Mouse (Mus musculus) gonadal fat pad, adult 2 months (tissue): ENCODE measurements around the gene Kdm4b. TPM values are rescaled to one million over a fixed set of nuclear protein-coding genes. Genes with fewer than 3 reads are reported as not detected.

Source experiments
- DNase-seq: peaks from one replicate; pipeline ENCODE4 v3.0.0-alpha.2; 2012; ENCODE audit warnings: low read depth
- polyA plus RNA-seq: library from polyadenylated mRNA; depleted of rRNA; stranded (reverse); fragments of >200 nt; gene quantifications from 2 replicates; pipeline ENCODE4 v1.2.3, GENCODE M21; 2012

Kdm4b gene
- polyA plus RNA-seq, 1 experiment: 51.0 TPM

DNA sequence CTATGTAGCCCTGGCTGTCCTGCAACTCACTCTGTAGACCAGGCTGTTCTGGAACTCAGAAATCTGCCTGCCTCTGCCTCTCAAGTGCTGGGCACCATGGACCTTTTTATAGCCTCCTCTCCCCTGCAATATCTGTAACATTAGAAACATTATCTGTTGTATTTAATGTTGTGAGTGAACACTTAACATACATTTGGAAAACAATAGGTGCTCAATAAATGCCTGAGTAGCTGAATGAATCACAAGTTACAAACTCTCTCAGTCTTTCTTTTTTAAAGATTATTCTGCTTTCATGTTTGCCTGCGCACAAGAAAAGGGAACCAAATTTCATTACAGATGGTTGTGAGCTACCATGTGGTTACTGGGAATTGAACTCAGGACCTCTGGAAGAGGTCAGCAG lies 27.6 kb upstream of the Kdm4b start:
- DNase-seq: no peak

DNA sequence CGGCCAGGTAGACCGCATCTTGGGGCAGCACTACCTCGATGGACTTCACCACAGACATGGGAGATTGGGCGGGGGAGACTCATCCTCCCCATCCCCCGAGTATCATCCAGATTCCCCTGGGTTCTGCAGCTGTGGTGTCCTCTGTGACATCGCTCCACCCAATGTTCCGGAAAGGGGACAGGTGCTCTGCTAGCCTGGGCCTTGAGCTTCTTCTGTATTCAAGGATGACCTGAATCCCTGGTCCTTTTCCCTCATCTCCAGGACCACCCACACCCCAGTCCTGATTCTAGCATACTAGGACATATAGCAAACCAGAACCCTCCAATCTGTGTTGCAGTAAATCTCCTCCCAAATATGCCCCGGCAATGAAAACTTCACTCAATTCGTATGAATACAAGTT lies 25.7 kb upstream of the Kdm4b start, which contains the start of gene Arrdc5:
TSS of gene Arrdc5 (minus strand) at position 101 of the 400 bp plus-strand sequence.
- no peak for DNase-seq

DNA sequence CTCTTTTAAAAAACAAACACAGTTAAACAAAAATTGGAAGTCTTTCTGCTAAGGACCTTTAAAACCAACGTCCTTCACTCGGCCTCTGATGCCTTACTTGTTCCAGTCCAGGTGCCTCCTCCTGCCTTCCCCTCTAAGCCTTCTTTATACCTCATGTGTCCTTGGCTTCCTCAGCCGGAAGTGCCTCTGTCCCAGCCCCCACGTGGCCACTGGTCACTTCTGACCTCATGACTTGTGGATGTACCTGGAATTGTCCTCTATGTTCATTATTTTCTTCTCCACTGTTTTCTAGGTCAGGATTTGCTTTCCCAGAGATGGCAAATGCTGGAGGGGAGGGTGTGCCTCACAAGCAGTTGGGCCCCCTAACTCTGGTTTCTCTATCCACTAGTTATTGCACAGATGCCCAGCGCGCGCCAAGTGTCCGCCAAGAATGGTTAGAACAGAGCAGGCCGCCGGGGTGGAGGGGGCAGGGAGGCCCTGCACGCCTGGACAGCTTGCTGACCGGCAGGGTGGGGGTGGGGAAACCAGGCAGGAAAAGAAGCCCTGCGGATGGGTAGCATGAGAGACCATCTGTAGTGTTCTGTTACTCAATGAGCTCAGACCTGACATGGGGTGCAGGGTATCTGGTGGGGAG lies 23.4 kb upstream of the Kdm4b start:
- no peak for DNase-seq

DNA sequence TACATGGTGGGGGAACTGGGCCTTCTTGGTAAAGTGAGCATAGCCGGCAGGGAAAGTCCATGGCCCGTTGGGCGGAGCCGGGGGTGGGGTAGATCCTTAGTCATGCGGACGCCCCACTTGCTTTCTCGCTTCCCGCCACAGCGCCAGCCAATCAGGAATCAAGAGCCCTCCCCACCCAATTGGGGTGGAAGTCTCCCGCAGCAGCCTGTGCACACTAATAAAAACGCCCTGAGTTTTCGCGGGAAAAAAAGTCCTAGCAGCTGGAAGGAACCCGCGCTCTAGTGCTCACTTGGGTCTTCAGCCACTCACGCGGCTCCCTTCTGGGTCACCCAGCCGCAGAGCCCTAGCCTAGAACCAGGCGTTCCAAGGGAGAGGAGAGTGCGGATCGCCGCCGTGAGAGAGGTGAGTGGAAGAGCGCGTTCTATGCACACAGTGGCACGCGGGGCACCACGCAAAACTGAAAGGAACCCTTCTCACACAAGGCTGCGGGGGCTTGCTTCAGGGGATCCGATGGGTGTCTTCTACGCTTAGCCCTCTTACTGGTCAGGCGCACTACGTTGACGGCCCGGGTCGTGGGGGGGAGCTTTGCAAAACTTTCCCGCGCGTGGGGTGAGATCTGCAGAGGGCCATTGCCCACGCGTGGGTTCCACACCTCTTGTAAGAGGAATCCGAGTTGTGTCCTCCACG lies 22.6 kb upstream of the Kdm4b start, which contains the start of gene Uhrf1:
TSS of gene Uhrf1 (plus strand) at position 162 of the 687 bp plus-strand sequence.
- no peak for DNase-seq

DNA sequence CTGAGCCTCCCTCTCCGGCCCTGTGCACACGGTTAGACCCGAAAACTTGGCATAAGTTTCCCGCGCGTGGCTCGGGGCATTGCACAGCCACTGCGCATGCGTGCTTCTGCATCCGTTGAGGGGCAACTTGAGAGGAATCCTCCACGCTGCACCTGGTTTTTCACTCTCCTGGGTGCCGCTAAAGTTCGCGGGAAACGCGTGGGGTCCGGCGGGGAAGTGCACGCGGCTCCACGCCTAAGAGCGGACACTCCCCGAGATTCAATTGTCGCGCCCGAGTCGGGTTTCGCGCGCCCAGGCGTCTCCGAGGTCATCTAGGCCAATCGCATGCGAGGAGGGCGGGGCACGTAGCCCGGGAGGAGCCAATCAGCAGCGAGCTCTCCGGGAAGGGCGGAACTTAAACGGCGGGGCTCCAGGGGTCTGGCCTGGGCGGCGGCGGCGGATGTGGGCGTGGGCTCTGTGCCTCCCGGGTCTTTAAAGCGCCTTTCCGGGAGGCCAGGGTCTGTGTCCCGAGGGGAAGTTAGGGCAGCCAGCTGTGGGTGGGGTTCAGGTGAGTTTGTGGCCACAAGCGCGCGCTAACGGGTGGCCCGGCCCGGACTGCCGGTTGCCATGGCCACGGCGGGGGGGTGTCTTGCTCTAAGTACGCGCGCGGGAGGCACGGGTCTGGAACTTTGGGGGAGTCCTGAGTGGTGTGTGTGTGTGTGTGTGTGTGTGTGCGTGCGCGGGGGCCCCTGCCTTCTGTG lies 21.8 kb upstream of the Kdm4b start:
- no peak for DNase-seq

DNA sequence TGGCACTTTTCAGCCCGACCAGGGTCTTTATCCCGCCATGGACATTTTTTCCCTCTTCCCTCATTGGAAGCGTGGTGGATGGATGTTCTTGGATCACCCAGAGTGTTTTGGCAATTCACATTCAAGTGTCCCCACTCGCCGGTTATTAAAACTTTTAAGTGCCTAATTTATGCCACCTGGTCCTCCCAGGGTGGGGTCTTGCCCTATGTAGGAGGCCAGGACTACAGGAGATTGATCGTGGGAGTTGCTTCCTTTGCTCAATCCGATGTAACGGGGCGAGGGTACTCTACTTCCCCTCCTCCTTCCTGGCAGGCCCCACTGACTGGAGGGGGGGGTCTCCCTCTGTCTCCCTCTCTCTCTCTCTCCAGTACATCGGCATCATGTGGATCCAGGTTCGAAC lies 21.1 kb upstream of the Kdm4b start:
- no peak for DNase-seq

DNA sequence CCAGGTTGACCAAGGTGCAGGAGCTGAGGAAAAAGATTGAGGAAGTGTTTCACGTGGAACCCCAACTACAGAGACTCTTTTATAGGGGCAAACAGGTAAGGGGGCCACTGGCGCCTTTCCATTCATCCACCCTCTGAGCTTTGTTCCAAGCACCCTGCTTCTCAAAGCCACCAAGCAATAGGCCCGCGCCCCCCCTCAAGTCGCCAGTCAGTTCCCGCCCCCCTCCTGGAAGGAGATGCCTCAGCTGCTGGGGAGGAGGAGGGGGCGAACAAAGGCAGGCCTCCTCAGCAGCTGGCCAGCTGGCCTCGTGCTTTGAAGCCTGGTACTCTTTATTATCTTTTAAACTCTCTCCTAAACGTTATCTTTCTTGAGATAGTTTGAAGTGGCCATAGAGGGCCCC lies 20.7 kb upstream of the Kdm4b start:
- DNase-seq: no peak

DNA sequence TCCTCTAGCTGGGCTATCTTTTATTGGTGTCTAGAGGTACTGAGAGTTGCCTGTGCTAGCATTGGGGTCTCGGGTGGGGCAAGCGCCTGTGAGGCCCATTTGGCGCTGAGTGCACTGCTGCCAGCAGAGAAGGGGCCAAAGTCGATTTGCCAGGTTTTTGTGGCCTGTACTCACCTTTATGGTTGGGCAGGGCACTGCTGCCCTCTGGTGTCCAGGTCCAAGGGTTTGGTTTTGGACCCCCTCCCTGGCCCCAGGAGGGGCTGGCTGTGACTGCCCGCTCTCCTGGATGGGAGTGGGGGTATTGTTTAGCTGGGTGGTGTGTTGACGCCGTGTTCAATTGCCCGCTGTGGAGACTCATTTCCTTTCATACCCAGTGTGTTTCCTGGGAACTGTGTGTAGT lies 20.0 kb upstream of the Kdm4b start:
- no peak for DNase-seq

DNA sequence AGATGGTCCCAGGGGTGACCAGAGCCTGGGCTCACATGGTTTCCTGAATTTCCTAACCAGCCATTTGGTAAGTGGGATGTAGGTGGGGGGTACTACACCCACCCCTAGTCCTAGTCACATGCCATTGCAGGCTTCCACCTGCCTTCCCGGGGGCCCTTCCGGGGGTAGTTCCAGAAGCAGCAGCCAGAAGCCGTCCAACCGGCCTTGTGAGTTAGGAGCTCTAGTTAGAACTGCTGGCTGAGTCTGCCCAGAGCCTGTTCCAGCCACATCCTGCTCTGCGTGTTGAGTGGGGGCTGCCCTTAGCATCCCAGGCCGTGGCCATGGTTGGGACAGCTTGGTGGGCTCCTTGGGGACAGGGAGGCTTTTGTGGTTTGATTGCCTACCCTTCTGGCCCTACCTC lies 17.8 kb upstream of the Kdm4b start:
- DNase-seq: no peak

DNA sequence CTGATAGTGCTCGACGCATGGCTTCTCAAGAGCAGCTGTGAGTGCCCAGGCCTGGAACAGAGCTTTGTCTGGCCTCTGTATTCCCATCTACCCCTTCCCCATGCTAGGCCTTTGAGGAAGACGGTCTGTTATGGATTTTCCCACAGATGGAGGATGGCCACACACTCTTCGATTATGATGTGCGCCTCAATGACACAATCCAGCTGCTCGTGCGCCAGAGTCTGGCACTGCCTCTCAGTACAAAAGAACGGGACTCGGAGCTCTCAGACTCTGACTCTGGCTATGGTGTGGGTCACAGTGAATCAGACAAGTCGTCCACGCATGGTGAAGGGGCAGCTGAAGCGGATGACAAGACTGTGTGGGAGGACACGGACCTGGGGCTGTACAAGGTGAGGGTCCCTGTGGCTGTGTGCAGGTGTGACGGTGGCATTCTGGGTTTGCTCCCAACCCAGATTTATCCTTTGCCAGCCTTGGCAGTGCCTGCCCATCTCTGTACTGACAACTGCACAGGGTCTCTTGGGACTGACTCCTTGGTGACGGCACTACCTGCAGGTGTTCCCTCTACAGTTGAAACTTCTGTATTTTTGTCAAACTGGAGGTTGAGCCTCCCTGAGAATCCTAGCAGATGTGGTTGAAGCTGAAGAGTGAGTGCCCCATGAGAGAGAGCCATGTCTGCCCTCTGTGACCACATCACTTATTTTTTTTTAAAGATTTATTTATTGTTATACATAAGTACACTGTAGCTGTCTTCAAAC lies 16.5 kb upstream of the Kdm4b start:
- DNase-seq: no peak

DNA sequence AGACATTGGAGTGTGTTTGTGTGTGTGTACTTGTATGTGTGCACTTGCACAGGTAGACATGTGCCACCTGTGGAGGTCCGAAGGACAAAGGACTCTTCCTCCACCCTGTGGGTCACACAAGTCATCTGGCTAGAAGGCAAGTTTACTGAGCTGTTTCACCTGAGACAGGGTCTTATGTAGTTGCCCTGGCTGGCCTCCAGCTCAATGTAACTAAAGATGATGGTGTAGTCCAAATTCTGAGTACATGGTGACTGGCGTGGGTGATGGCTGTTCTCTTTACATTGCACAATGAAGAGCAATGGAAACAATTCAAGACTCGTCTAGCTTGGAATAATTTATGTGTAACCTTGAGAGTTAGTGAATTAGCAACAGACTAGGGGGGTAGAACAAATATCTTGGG lies 1.4 kb upstream of the Kdm4b start:
- DNase-seq: peak; percentile 57

DNA sequence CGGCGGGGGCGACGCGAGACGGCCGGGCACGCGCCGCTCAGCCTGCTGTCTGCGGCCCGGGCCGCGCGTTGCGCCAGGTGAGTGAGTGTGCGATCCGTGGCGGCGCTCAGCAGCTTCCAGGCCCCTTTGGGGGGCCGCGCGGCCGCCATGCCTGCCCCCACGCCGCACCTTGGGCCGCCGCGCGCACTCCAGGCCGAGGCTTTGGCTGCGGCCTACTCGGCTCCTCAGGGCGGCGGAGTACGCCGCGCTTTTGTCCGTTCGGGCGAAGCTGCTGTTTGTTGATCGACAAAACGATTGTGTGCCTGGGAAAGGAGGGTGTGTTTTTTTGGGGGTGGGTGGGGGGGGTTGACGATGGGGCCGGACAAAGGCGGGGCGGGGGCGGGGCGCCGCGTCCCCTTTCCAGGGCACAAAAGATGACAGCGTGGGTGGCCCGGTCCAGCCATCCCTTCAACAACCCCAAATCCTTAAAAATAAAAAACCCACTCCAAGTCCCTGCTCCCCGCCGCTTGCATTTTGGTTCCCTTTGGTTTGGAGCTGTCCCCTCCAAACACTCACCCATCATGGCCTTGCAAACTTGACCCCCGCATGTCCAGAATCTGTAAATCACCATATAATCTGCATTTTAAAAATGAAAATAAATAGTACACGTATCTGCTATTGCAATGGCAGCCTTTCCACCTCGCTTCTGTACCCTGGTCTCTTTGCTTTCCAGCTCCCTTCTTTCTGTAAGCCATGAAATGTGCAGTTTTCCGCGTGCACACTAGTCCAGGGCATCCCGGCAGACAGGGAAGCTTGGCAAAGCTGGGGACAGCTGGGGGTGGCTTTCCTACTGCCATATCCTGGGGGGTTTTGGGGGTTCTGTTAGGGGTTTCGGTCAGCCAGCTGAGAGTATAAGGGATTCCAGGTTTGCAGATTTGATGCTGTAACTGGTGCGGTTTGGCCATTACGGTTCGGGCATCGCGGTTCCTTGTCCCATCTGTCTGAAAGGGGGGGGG lies 588 bp downstream of the Kdm4b start:
- DNase-seq: no peak

DNA sequence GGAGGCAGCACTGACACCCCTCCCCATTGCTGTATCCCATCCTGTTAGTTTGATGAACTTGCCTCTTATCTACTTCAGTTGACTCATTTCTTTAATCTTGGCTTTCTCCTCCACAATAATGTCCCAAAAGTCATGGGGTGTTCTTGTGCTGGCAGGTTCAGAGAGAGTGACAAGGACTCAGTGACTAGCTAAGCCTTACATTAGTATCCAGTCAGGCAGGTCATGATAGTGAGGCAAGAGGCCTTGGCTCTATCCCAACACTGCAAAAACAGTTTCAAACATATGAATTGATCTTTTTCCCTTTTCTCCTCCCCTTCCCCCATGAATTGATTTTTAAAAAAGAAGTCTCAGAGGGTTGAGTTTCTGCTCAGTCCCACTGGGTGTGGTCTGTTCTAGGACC lies 3.4 kb downstream of the Kdm4b start:
- DNase-seq: no peak

DNA sequence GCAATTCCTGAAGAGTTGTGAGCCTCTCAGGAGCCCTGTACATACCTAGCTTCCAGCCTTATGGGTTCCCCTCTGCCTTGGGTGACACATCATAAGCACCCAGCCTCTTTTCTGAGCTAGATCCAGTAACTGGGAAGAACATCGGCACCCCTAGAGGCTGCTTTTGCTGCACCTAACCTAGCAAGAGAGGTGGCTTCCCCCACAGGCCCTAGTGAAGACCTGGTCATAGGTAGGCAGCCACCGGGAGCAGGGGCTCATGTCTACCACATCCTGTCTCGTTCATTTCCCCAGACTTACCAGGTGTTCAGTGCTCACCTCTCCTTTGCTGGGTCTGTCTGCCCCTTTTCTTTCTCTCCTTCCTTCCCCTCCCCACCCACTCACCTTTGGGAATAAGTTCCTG lies 4.5 kb downstream of the Kdm4b start:
- no peak for DNase-seq

DNA sequence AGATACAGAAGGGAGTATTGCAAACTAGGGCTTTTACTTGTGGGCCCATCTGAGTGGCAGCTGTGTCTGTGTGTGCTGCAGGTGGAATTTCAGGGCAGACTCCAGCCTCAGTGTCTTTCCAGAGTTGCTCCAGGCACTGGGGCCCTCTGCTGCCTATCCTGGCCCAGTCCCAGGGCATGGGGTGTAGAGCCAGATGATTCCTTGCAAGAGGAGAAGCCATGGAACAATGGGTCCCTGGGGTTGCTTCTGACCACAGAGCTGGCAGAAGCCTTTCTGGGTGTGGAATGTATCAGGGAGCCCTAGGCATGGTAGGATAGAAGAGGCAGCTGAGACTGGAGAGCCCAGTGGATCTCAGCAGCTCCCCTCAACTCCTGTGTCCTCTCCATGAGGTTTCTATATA lies 5.4 kb downstream of the Kdm4b start:
- DNase-seq: no peak

DNA sequence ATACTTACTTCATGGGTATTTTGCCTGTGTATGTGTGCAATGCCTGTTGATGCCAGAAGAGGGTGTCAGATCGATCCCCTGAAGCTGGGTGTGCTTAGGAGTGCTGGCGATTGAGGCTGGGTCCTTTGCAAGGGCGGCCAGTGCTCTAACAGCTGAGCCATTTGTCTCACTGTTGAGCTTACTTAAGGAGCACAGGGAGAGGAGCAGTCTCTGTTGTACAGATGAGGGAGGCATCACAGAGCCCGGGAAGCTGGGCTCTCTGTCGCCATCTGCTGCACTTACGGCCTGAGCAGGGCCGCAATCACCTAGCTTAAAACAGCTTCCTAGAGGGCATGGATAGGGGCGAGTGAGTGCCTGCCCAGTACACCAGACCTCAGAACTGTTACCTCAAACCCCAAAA lies 7.1 kb downstream of the Kdm4b start:
- DNase-seq: no peak

DNA sequence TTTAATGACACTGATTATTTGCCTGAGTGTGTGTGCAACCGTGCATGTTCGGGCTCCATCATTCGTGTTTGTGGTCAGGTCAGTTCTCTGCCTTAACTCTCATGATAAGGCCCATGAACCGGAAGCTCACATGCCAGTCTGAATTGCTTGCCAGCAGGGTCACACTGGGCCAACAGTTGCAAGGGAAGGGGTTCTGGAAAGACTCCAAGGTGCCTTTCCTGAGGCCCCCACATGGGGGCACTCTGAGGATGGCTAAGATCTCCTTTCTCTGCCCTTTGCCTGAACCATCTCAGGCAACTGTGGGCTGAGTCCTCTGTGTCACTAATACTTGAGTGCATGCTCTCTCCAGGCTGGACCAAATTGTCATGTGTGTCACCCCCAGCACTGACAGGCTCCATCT lies 11.3 kb downstream of the Kdm4b start:
- no peak for DNase-seq

DNA sequence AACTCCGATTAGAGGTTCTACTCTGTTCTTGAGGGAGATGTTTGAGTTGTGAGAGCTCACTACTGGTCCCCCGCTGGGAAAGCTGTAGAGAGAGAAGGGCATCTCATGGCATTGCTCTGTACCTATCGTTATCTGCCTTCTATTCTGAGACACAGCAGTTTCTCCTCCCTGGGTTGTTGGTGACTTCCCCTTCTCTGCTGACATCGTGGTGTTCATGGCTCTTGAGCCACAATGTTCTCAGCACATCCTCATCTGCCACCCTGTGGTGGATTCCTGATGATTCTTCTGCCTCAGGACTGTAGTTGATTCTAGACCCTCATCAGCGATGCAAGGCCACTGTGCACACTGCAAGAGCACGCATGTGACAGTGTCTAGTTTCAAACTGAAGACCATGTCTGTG lies 11.9 kb downstream of the Kdm4b start:
- DNase-seq: no peak

DNA sequence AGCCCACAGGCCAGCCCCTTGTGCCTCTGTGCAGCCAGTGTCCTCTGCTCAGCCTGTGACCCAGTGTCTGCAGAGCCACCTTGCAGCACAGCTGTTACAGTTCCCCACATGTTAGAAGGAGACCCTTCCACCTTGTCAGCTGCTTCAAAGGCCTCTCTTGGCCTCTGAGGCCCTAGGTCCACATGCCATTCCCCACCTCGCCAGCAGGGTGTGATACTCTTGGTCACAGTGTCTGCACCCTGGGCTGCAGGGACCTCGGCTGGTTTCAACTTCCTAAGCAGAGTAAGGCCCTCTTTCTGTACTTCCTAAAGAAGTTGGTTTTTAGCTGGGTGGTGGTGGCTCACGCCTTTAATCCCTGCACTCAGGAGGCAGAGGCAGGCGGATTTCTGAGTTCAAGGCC lies 13.0 kb downstream of the Kdm4b start:
- no peak for DNase-seq

DNA sequence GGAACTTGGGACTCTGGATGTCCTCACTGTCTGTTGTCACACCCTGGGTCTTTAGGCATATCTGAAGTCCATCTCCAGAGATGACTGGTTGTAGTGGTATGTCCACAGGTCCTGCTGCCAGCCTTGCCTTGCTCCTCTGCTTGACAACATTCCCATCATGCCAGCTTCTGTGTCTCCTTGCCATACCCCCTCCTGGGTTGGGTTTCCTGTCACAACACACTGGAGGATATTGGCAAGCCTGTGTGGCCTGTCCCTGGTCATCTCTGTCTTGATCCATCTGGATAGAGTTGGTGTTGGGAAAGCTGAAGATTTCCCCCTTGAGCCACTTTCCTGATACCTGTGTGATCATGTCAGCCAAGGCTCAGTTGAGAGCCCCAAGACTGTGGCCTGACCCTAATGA lies 14.9 kb downstream of the Kdm4b start:
- no peak for DNase-seq

DNA sequence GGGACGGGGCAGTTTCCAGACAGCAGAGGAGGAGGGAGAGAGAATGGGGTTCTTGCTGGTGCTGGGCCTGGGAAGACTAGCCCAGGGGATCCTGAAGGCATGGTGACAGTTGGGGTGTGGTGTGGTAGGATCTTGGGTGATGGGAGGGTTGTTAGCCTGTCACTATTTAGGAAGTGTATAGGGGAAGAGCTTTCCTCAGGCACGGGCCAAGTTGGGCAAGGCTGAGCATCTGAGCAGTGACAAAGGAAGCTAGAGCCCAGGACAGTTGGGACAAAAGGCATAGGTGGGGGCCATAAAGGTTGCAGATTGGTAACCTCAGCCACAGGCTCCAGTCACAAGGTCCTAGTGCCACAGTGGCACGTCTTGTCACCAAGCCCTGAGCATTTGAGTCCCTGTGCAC lies 17.6 kb downstream of the Kdm4b start:
- DNase-seq: no peak
